Mouse (Mus musculus): ENCODE measurements at regions not wholly inside any gene's neighbourhood (a gene's known extent, or its start where the extent isn't known, plus 50 kb on each side); places are given as distances from the start of the nearest gene placed in this dataset.

- Histone ChIP-seq H3K27me3 (no peaks in the 10 kb centered on the region), H3K36me3 (no peaks in the 10 kb centered on the region), H3K4me2 (no peak overlapping the region), H3K9ac (replicated peaks) (no peak overlapping the region), H3K27ac (no peak overlapping the region), H3K4me1 (replicated peaks) (no peaks in the 10 kb centered on the region), H3K9me3 (no peaks in the 10 kb centered on the region), H3K4me3 (replicated peaks) (no peak overlapping the region)
- no peak for ATAC-seq (ENCODE audit: insufficient number of reproducible peaks, insufficient read depth, low FRiP score, low TSS enrichment, low read depth)
- 66% methylated on average over 2 of the region's 2 CpGs for WGBS
These were observed 361.6 kb upstream of the Lmcd1 start for GRCm38 (mm10) chr6:111911997-111912396.

- Histone ChIP-seq H3K4me1 (replicated peaks) (no peaks in the 10 kb centered on the region), H3K27ac (no peak overlapping the region), H3K36me3 (no peaks in the 10 kb centered on the region), H3K4me3 (replicated peaks) (no peak overlapping the region), H3K9me3 (no peaks in the 10 kb centered on the region), H3K9ac (replicated peaks) (no peak overlapping the region), H3K4me2 (no peak overlapping the region), H3K27me3 (no peaks in the 10 kb centered on the region)
- no peak for ATAC-seq (ENCODE audit: insufficient number of reproducible peaks, insufficient read depth, low FRiP score, low TSS enrichment, low read depth)
- WGBS: 67% methylated on average over 11 of the region's 11 CpGs
These were observed 359.7 kb upstream of the Lmcd1 start for GRCm38 (mm10) chr6:111913771-111914405.

GRCm38 (mm10) chr6:111917248-111917721 is 356.3 kb upstream of the Lmcd1 start:
- 49% methylated on average over 6 of the region's 6 CpGs for WGBS
- no peaks in the 10 kb centered on the region for H3K4me1 ChIP-seq (replicated peaks)
- no peaks in the 10 kb centered on the region for H3K9me3 ChIP-seq
- H3K4me2 ChIP-seq: no peak overlapping the region
- no peaks in the 10 kb centered on the region for H3K27me3 ChIP-seq
- H3K9ac ChIP-seq (replicated peaks): no peak overlapping the region
- H3K27ac ChIP-seq: no peak overlapping the region
- no peak overlapping the region for H3K4me3 ChIP-seq (replicated peaks)
- H3K36me3 ChIP-seq: no peaks in the 10 kb centered on the region
- ATAC-seq (ENCODE audit: insufficient number of reproducible peaks, insufficient read depth, low FRiP score, low TSS enrichment, low read depth): no peak

- H3K9ac ChIP-seq (replicated peaks): no peak overlapping the region
- WGBS: 81% methylated on average over 3 of the region's 3 CpGs
- ATAC-seq (ENCODE audit: insufficient number of reproducible peaks, insufficient read depth, low FRiP score, low TSS enrichment, low read depth): no peak
- H3K4me2 ChIP-seq: no peak overlapping the region
- H3K4me1 ChIP-seq (replicated peaks): no peaks in the 10 kb centered on the region
- no peaks in the 10 kb centered on the region for H3K36me3 ChIP-seq
- no peaks in the 10 kb centered on the region for H3K27me3 ChIP-seq
- H3K27ac ChIP-seq: no peak overlapping the region
- no peaks in the 10 kb centered on the region for H3K9me3 ChIP-seq
- H3K4me3 ChIP-seq (replicated peaks): no peak overlapping the region
These were observed 355.5 kb upstream of the Lmcd1 start for GRCm38 (mm10) chr6:111917868-111918597.

- H3K36me3 ChIP-seq: no peaks in the 10 kb centered on the region
These were observed 341.0 kb upstream of the Lmcd1 start for GRCm38 (mm10) chr6:111932596-111932995.

GRCm38 (mm10) chr6:111954401-111954800 is 319.2 kb upstream of the Lmcd1 start:
- Histone ChIP-seq H3K4me2 (no peak overlapping the region), H3K36me3 (no peaks in the 10 kb centered on the region), H3K4me3 (replicated peaks) (no peak overlapping the region), H3K4me1 (replicated peaks) (no peaks in the 10 kb centered on the region), H3K27ac (no peak overlapping the region), H3K9me3 (no peaks in the 10 kb centered on the region), H3K9ac (replicated peaks) (no peak overlapping the region), H3K27me3 (no peaks in the 10 kb centered on the region)
- ATAC-seq (ENCODE audit: insufficient number of reproducible peaks, insufficient read depth, low FRiP score, low TSS enrichment, low read depth): no peak
- 71% methylated on average over 1 of the region's 1 CpGs for WGBS

More at GRCm38 (mm10) chr6:111932596-111932995, 341.0 kb upstream of the Lmcd1 start:
- WGBS: 87% methylated on average over 2 of the region's 2 CpGs
- H3K9me3 ChIP-seq: no peaks in the 10 kb centered on the region
- ATAC-seq (ENCODE audit: insufficient number of reproducible peaks, insufficient read depth, low FRiP score, low TSS enrichment, low read depth): no peak
- no peak overlapping the region for H3K27ac ChIP-seq
- no peaks in the 10 kb centered on the region for H3K4me1 ChIP-seq (replicated peaks)
- no peak overlapping the region for H3K4me3 ChIP-seq (replicated peaks)
- no peak overlapping the region for H3K9ac ChIP-seq (replicated peaks)
- no peaks in the 10 kb centered on the region for H3K27me3 ChIP-seq
- H3K4me2 ChIP-seq: no peak overlapping the region

- 0 out of 2 replicates have a peak, but pooled peaks cover 3% of the 10 kb centered on the region for H3K9me3 ChIP-seq
- no peak overlapping the region for H3K4me2 ChIP-seq
- H3K27me3 ChIP-seq: no peaks in the 10 kb centered on the region
- H3K9ac ChIP-seq (replicated peaks): no peak overlapping the region
- H3K4me3 ChIP-seq (replicated peaks): no peak overlapping the region
- H3K27ac ChIP-seq: no peak overlapping the region
- no peaks in the 10 kb centered on the region for H3K36me3 ChIP-seq
- ATAC-seq (ENCODE audit: insufficient number of reproducible peaks, insufficient read depth, low FRiP score, low TSS enrichment, low read depth): no peak
- no peaks in the 10 kb centered on the region for H3K4me1 ChIP-seq (replicated peaks)
- WGBS: 86% methylated on average over 3 of the region's 3 CpGs
These were observed 307.8 kb upstream of the Lmcd1 start for GRCm38 (mm10) chr6:111965766-111966165.

GRCm38 (mm10) chr6:111985452-111985851 is 288.1 kb upstream of the Lmcd1 start:
- Histone ChIP-seq H3K27me3 (no peaks in the 10 kb centered on the region), H3K4me1 (replicated peaks) (no peaks in the 10 kb centered on the region), H3K27ac (no peak overlapping the region), H3K36me3 (no peaks in the 10 kb centered on the region), H3K9me3 (no peaks in the 10 kb centered on the region), H3K4me3 (replicated peaks) (no peak overlapping the region), H3K9ac (replicated peaks) (no peak overlapping the region), H3K4me2 (no peak overlapping the region)
- WGBS: 76% methylated on average over 1 of the region's 1 CpGs
- ATAC-seq (ENCODE audit: insufficient number of reproducible peaks, insufficient read depth, low FRiP score, low TSS enrichment, low read depth): no peak

GRCm38 (mm10) chr6:111995823-111996222 is 277.7 kb upstream of the Lmcd1 start:
- H3K27me3 ChIP-seq: no peaks in the 10 kb centered on the region
- H3K9me3 ChIP-seq: no peaks in the 10 kb centered on the region
- no peak overlapping the region for H3K27ac ChIP-seq
- no peak for ATAC-seq (ENCODE audit: insufficient number of reproducible peaks, insufficient read depth, low FRiP score, low TSS enrichment, low read depth)
- H3K4me2 ChIP-seq: no peak overlapping the region
- H3K9ac ChIP-seq (replicated peaks): no peak overlapping the region
- H3K4me3 ChIP-seq (replicated peaks): no peak overlapping the region
- no peaks in the 10 kb centered on the region for H3K36me3 ChIP-seq
- no peaks in the 10 kb centered on the region for H3K4me1 ChIP-seq (replicated peaks)
- 77% methylated on average over 3 of the region's 3 CpGs for WGBS

- no peak overlapping the region for H3K27ac ChIP-seq
- no peaks in the 10 kb centered on the region for H3K36me3 ChIP-seq
- no peak overlapping the region for H3K4me2 ChIP-seq
- H3K9me3 ChIP-seq: no peaks in the 10 kb centered on the region
- no peaks in the 10 kb centered on the region for H3K27me3 ChIP-seq
- 89% methylated on average over 3 of the region's 3 CpGs for WGBS
- ATAC-seq (ENCODE audit: insufficient number of reproducible peaks, insufficient read depth, low FRiP score, low TSS enrichment, low read depth): no peak
- no peak overlapping the region for H3K4me3 ChIP-seq (replicated peaks)
- no peaks in the 10 kb centered on the region for H3K4me1 ChIP-seq (replicated peaks)
- H3K9ac ChIP-seq (replicated peaks): no peak overlapping the region
These were observed 269.6 kb upstream of the Lmcd1 start for GRCm38 (mm10) chr6:112003784-112004471.

All from limb, embryonic 12.5 days (tissue).